25 mouse cellular contexts compared by ENCODE assay signal in the genomic region with DNA sequence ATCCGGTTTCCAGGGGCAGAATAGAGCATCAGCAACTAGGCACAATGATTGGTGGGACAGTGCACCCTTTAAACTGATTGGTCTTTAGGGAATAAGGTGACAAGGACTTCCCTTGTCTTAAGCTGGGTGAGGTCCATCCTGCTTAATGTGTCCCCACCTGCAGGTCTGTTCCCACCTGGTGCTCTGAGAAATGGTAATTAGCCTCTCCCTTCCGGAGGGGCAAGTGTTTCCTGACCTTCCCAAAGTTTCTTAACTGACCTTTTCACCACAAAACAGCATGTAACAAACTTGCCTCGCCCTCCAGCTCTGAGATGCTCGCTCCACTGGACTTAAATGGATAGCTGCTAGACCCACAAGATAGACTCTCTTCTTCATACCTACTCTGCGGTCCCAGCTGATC.
DNase-seq lines count a peak whose midpoint lies in the region; ATAC-seq and TF ChIP-seq lines count a peak whose summit lies in the region.
"Had no signal": no experiment of that assay in that cellular context is flagged by ENCODE, and none has a peak within 500 bp of the region (broad histone marks: within the 10 kb centered on the region; RNA-seq: fewer than 3 reads in every experiment).

No protein-coding gene starts in this region.

- ATAC-seq in embryonic facial prominence, embryonic 13.5 days (ENCODE audit: insufficient number of reproducible peaks, insufficient read depth, low FRiP score, low TSS enrichment, low read depth) = no peak
- ATAC-seq in limb, embryonic 13.5 days (ENCODE audit: low FRiP score, low read depth) = no peak
- ATAC-seq: liver, embryonic 12.5 days had no signal

- H3K9ac ChIP-seq in ES-Bruce4 (ENCODE audit: low read depth, poor library complexity, severe bottlenecking) (peak overlapping the region; percentile 9; the same call in 1 of the 2 replicates), ES-E14 (ENCODE audit: insufficient read depth, low read depth, low read length, poor library complexity, severe bottlenecking) (peak overlapping the region; percentile 31; the same call in 1 of the 2 replicates)
- H3K9ac ChIP-seq in embryonic facial prominence, embryonic 13.5 days = 0 out of 2 replicates have a peak overlapping the region, but pooled peaks have one; percentile 36
- no peak overlapping the region for H3K9ac ChIP-seq in limb, embryonic 13.5 days
- H3K9ac ChIP-seq: forebrain, embryonic 12.5 days; kidney, embryonic 15.5 days; liver, embryonic 12.5 days; midbrain, embryonic 12.5 days; neural tube, embryonic 12.5 days had no signal

- peak; percentile 99 for TF ChIP-seq EP300 in ES-Bruce4 (IDR thresholded peaks at IDR 0.05; ENCODE audit: insufficient read depth, low read depth, low read length)

- TF ChIP-seq CTCF in ES-Bruce4 (IDR thresholded peaks at IDR 0.05; ENCODE audit: low read depth, low read length) = no peak

- in situ Hi-C loops in ES-E14 (cut with MboI; ENCODE audit: low sequenced_read_pairs in 2 of 2, unreplicated experiment in 2 of 2) = no loop called here

- H3K36me3 ChIP-seq in ES-Bruce4 (ENCODE audit: control insufficient read depth, insufficient read depth, low read length, poor library complexity, severe bottlenecking) (no peaks in the 10 kb centered on the region), ES-E14 (ENCODE audit: control insufficient read depth, insufficient read depth, low read length, poor library complexity, severe bottlenecking) (peaks cover 7% of the 10 kb centered on the region; the same call in 1 of the 2 replicates)
- no peaks in the 10 kb centered on the region for H3K36me3 ChIP-seq in embryonic facial prominence, embryonic 13.5 days
- 0 out of 2 replicates have a peak, but pooled peaks cover 6% of the 10 kb centered on the region for H3K36me3 ChIP-seq in limb, embryonic 13.5 days
- H3K36me3 ChIP-seq: forebrain, embryonic 12.5 days; kidney, embryonic 15.5 days; liver, embryonic 12.5 days; midbrain, embryonic 12.5 days; neural tube, embryonic 12.5 days had no signal

- peak overlapping the region; percentile 49 for H3K4me2 ChIP-seq in embryonic facial prominence, embryonic 13.5 days
- no peak overlapping the region for H3K4me2 ChIP-seq in limb, embryonic 13.5 days (replicated peaks)
- H3K4me2 ChIP-seq: forebrain, embryonic 12.5 days; kidney, embryonic 15.5 days; liver, embryonic 12.5 days; midbrain, embryonic 12.5 days; neural tube, embryonic 12.5 days had no signal

- H3K9me3 ChIP-seq in ES-Bruce4 (replicated peaks; ENCODE audit: control insufficient read depth, insufficient read depth, low read length, poor library complexity, severe bottlenecking) = no peaks in the 10 kb centered on the region
- no peaks in the 10 kb centered on the region for H3K9me3 ChIP-seq in ES-E14 (ENCODE audit: control insufficient read depth, insufficient read depth, low read depth, low read length)
- no peaks in the 10 kb centered on the region for H3K9me3 ChIP-seq in embryonic facial prominence, embryonic 13.5 days
- 0 out of 2 replicates have a peak, but pooled peaks cover 3% of the 10 kb centered on the region for H3K9me3 ChIP-seq in limb, embryonic 13.5 days
- H3K9me3 ChIP-seq: forebrain, embryonic 12.5 days; hindbrain, embryonic 10.5 days; kidney, embryonic 15.5 days; liver, embryonic 12.5 days; midbrain, embryonic 12.5 days; neural tube, embryonic 12.5 days had no signal

- DNase-seq in ES-E14 (ENCODE audit: low read depth, low spot score) = peak; percentile 65
- no peak for DNase-seq in thymus, postnatal 10 days (ENCODE audit: low spot score in 2 of 2)
- DNase-seq in embryo, embryonic 10.5 days (ENCODE audit: low spot score) = no peak
- no peak for DNase-seq in testis, postnatal 10 days (ENCODE audit: low spot score)
- DNase-seq: adrenal gland, adult 8-10 months; cerebellum, adult 11-12 months; cerebellum, postnatal 10 days; gastrocnemius, adult 2 months; kidney, adult 11 months; kidney, postnatal 4 days; lung, adult 18-20 months; lung, postnatal 14 days; retina, postnatal 1 day; right cerebral cortex, postnatal 25 days; spleen, adult 18-20 months; thymus, postnatal 25 days had no signal

- H3K4me1 ChIP-seq in ES-Bruce4 (ENCODE audit: control insufficient read depth, insufficient read depth, low read length) (peaks cover 15% of the 10 kb centered on the region), ES-E14 (ENCODE audit: control insufficient read depth in 2 of 2, insufficient read depth in 2 of 2, low read length in 2 of 2, poor library complexity in 1 of 2) (peaks cover 8 to 35% of the 10 kb centered on the region in 2 experiments; a peak in 3 of 4 replicates)
- peaks cover 65% of the 10 kb centered on the region for H3K4me1 ChIP-seq in embryonic facial prominence, embryonic 13.5 days
- H3K4me1 ChIP-seq in limb, embryonic 13.5 days = peaks cover 78% of the 10 kb centered on the region
- H3K4me1 ChIP-seq: liver, embryonic 12.5 days had no signal

- TF ChIP-seq POLR2A in ES-Bruce4 (IDR thresholded peaks at IDR 0.05; ENCODE audit: insufficient read depth, low read length) = no peak

- H3K27me3 ChIP-seq in ES-Bruce4 (ENCODE audit: control insufficient read depth, insufficient read depth, low read length, poor library complexity, severe bottlenecking) = no peaks in the 10 kb centered on the region
- no peaks in the 10 kb centered on the region for H3K27me3 ChIP-seq in embryonic facial prominence, embryonic 13.5 days
- H3K27me3 ChIP-seq in limb, embryonic 13.5 days = no peaks in the 10 kb centered on the region
- H3K27me3 ChIP-seq: liver, embryonic 12.5 days; neural tube, embryonic 12.5 days had no signal

- 47% methylated on average over 5 of the region's 5 CpGs for WGBS in embryonic facial prominence, embryonic 13.5 days
- 40% methylated on average over 5 of the region's 5 CpGs for WGBS in limb, embryonic 13.5 days

- H3K4me3 ChIP-seq in ES-Bruce4 (ENCODE audit: low read depth, low read length) (peak overlapping the region; percentile 45), ES-E14 (ENCODE audit: insufficient read depth in 1 of 2, low read depth in 1 of 2, low read length in 2 of 2, poor library complexity in 1 of 2, severe bottlenecking in 1 of 2) (peak overlapping the region; percentile 49 to 54)
- no peak overlapping the region for H3K4me3 ChIP-seq in embryonic facial prominence, embryonic 13.5 days
- H3K4me3 ChIP-seq in limb, embryonic 13.5 days = no peak overlapping the region
- H3K4me3 ChIP-seq: forebrain, embryonic 12.5 days; gastrocnemius, adult 2 months; hindbrain, embryonic 10.5 days; kidney, embryonic 15.5 days; liver, embryonic 12.5 days; midbrain, embryonic 12.5 days; neural tube, embryonic 12.5 days had no signal

- H3K27ac ChIP-seq in ES-Bruce4 (ENCODE audit: insufficient read depth, low read length) = peak overlapping the region; percentile 91
- H3K27ac ChIP-seq in ES-E14 (ENCODE audit: insufficient read depth, low read depth, low read length, poor library complexity, severe bottlenecking) = peak overlapping the region; percentile 93
- H3K27ac ChIP-seq in embryonic facial prominence, embryonic 13.5 days = peak overlapping the region; percentile 93
- peak overlapping the region; percentile 88 for H3K27ac ChIP-seq in limb, embryonic 13.5 days
- H3K27ac ChIP-seq: gastrocnemius, adult 2 months; kidney, embryonic 15.5 days; liver, embryonic 12.5 days; midbrain, embryonic 12.5 days; neural tube, embryonic 12.5 days had no signal

TF ChIP-seq in ES-E14, 5 proteins besides CTCF, POLR2A, EP300 and RAD21:
- TF ChIP-seq MAFK (IDR thresholded peaks at IDR 0.05; ENCODE audit: insufficient read depth, low read depth, low read length) (no peak), ZC3H11A (IDR thresholded peaks at IDR 0.05; ENCODE audit: borderline replicate concordance, low read depth, low read length) (no peak), HCFC1 (IDR thresholded peaks at IDR 0.05; ENCODE audit: borderline replicate concordance, insufficient read depth, low read length) (no peak), CHD2 (IDR thresholded peaks at IDR 0.05; ENCODE audit: low read depth, low read length) (no peak), ZNF384 (IDR thresholded peaks at IDR 0.05; ENCODE audit: low read depth, low read length) (no peak)

Comparison
In these comparisons a context has a peak if more than half of its experiments do, and no peak if none do; other contexts are left out.
1. H3K4me3 ChIP-seq: peak in ES-Bruce4 (single experiment) and ES-E14 (2 of 2); none in embryonic facial prominence, embryonic 13.5 days (single experiment) and limb, embryonic 13.5 days (single experiment).
2. Peak in every context shown above with its lines, with median percentiles within 50 percentile points of each other: H3K27ac ChIP-seq.